Mouse (Mus musculus) lung, postnatal 10 days (tissue): ENCODE measurements at regions not wholly inside any gene's neighbourhood (a gene's known extent, or its start where the extent isn't known, plus 50 kb on each side); places are given as distances from the start of the nearest gene placed in this dataset.

Experiments used
- DNase-seq: peaks from one replicate; pipeline ENCODE4 v3.0.0; 2021

- no peak for DNase-seq
Observed at GRCm38 (mm10) chr3:45523281-45523680, 145.1 kb downstream of the Pcdh10 start.

GRCm38 (mm10) chr3:45547091-45547490 is 168.9 kb downstream of the Pcdh10 start:
- DNase-seq = no peak

- peak; percentile 46 for DNase-seq
Observed at GRCm38 (mm10) chr3:45555736-45556135, 177.5 kb downstream of the Pcdh10 start.

- no peak for DNase-seq
Observed at GRCm38 (mm10) chr3:45572995-45573394, 194.8 kb downstream of the Pcdh10 start.

- peak; percentile 44 for DNase-seq
Observed at GRCm38 (mm10) chr3:45577035-45577434, 198.8 kb downstream of the Pcdh10 start.

- no peak for DNase-seq
Observed at GRCm38 (mm10) chr3:45593561-45593960, 215.4 kb downstream of the Pcdh10 start.

- no peak for DNase-seq
Observed at GRCm38 (mm10) chr3:45602278-45602677, 224.1 kb downstream of the Pcdh10 start.

GRCm38 (mm10) chr3:45603151-45603550 is 225.0 kb downstream of the Pcdh10 start:
- DNase-seq = no peak

GRCm38 (mm10) chr3:45620729-45621128 is 242.5 kb downstream of the Pcdh10 start:
- no peak for DNase-seq

- no peak for DNase-seq
Observed at GRCm38 (mm10) chr3:45645856-45646450, 267.8 kb downstream of the Pcdh10 start.

GRCm38 (mm10) chr3:45649361-45649760 is 271.2 kb downstream of the Pcdh10 start:
- no peak for DNase-seq

- no peak for DNase-seq
Observed at GRCm38 (mm10) chr3:45657023-45657422, 278.8 kb downstream of the Pcdh10 start.

- no peak for DNase-seq
Observed at GRCm38 (mm10) chr3:45658093-45658776, 280.0 kb downstream of the Pcdh10 start.

GRCm38 (mm10) chr3:45659052-45659451 is 280.9 kb downstream of the Pcdh10 start:
- no peak for DNase-seq

GRCm38 (mm10) chr3:45670434-45670833 is 292.2 kb downstream of the Pcdh10 start:
- no peak for DNase-seq

- no peak for DNase-seq
Observed at GRCm38 (mm10) chr3:45677672-45678071, 299.5 kb downstream of the Pcdh10 start.

GRCm38 (mm10) chr3:45681410-45681809 is 303.2 kb downstream of the Pcdh10 start:
- no peak for DNase-seq

- DNase-seq = no peak
Observed at GRCm38 (mm10) chr3:45707891-45708290, 329.7 kb downstream of the Pcdh10 start.
